Mouse (Mus musculus) midbrain, postnatal 0 days (tissue): ENCODE data around the gene Vmn1r13. TPM values are rescaled to one million over a fixed set of nuclear protein-coding genes. Genes with fewer than 3 reads are reported as not detected.
"Not testable (repeated sequence)": the region's sequence is repeated elsewhere in the genome, so short reads cannot be mapped to it uniquely, and the experiment has no call there.

Source experiments
- ATAC-seq: fragments of 200-750 bp; cut with Nextera tagmentation; 2 replicates; pipeline ENCODE4 v1.8.0; 2017; ENCODE audit warnings: moderate number of reproducible peaks, mild to moderate bottlenecking, moderate TSS enrichment, moderate library complexity; ENCODE audit not compliant: low FRiP score
- DNase-seq: peaks from one replicate; pipeline ENCODE4 v3.0.0-alpha.2; 2015; ENCODE audit warnings: low spot score
- H3K27ac ChIP-seq: fragments of 300-500 bp; sonication (generic); 2 replicates; pipeline ENCODE4 v1.5.1; 2014; ENCODE audit warnings: low read depth, mild to moderate bottlenecking, low read length, mixed read lengths
- H3K27me3 ChIP-seq: fragments of 300-500 bp; sonication (generic); 2 replicates; pipeline ENCODE4 v1.6.1; 2014; ENCODE audit warnings: low read length, control low read depth, mixed read lengths; ENCODE audit not compliant: insufficient read depth
- H3K36me3 ChIP-seq: fragments of 300-500 bp; sonication (generic); 2 replicates; pipeline ENCODE4 v1.6.1; 2014; ENCODE audit warnings: low read length, control low read depth, mixed read lengths; ENCODE audit not compliant: insufficient read depth
- H3K4me1 ChIP-seq: fragments of 300-500 bp; sonication (generic); 2 replicates; pipeline ENCODE4 v1.6.1; 2014; ENCODE audit warnings: mild to moderate bottlenecking, control low read depth, antibody characterized with exemption, low read length, mixed read lengths; ENCODE audit not compliant: insufficient read depth
- H3K4me2 ChIP-seq: fragments of 300-500 bp; sonication (generic); 2 replicates; pipeline ENCODE4 v1.6.1; 2014; ENCODE audit warnings: low read depth, mild to moderate bottlenecking, low read length, mixed read lengths; ENCODE audit not compliant: poor library complexity, severe bottlenecking
- H3K4me3 ChIP-seq: fragments of 300-500 bp; sonication (generic); 2 replicates; pipeline ENCODE4 v1.5.1; 2014; ENCODE audit warnings: low read depth, mild to moderate bottlenecking, low read length, moderate library complexity
- H3K9ac ChIP-seq: fragments of 300-500 bp; sonication (generic); replicated peaks from 2 replicates; pipeline ENCODE4 v1.6.1; 2014; ENCODE audit warnings: mild to moderate bottlenecking, low read length, moderate library complexity, mixed read lengths; ENCODE audit not compliant: poor library complexity, severe bottlenecking
- H3K9me3 ChIP-seq: fragments of 300-500 bp; sonication (generic); 2 replicates; pipeline ENCODE4 v1.6.1; 2016; ENCODE audit warnings: low read length, control low read depth
- CTCF ChIP-seq: IDR thresholded peaks from 2 replicates; pipeline ENCODE4 v1.5.1; 2016; ENCODE audit warnings: antibody characterized with exemption, mild to moderate bottlenecking
- WGBS: fragments of 180-500 bp; shearing (Covaris S2); extraction: QIAGEN DNeasy Blood & Tissue Kit; methylation state at CpG from one replicate; pipeline ENCODE4 v1.1.7; 2014; 5-methylcytosine and 5-hydroxymethylcytosine counted together
- polyA plus RNA-seq: library from polyadenylated mRNA; unstranded; fragments of >200 nt; fragmentation: Nextera tagmentation; extraction: Ambion mirVana; gene quantifications from 2 replicates; pipeline ENCODE4 v1.2.1, GENCODE M21; 2015
- total RNA-seq: library from RNA; depleted of rRNA; stranded (reverse); fragments of >200 nt; gene quantifications from 2 replicates; pipeline ENCODE4 v1.2.3, GENCODE M21; 2014; rRNA removed

The Vmn1r13 gene
- total RNA-seq, result not detected in 2 replicates
- polyA plus RNA-seq, result not detected in 2 replicates

DNA sequence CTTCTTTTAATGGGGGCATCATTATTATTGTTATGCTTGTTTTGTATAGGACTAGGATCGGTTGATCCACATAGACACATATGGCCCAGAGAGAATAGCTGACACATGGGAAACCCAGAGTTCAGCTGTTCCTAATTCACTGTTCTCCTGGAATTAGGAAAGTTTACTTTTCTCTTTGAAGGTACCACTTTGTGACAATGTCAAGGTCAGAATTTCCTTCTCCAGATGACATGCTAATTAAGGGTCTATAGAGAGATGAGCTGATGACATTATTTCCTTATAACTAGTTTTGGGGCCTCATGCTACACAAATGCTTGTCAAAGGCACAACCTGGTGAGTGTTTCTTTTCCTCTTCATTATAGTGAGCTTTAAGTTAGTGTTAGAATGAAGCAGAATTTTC, at the start of gene Vmn1r13:
Gene Vmn1r13, plus strand, starts transcription at position 301 of the 400 bp plus-strand sequence.
- not testable (repeated sequence) for H3K9ac ChIP-seq, H3K27me3 ChIP-seq, H3K27ac ChIP-seq, ATAC-seq, H3K4me2 ChIP-seq, DNase-seq, H3K9me3 ChIP-seq, H3K4me3 ChIP-seq, H3K4me1 ChIP-seq, H3K36me3 ChIP-seq
- WGBS, result 89% methylated on average over 1 of the region's 1 CpGs

DNA sequence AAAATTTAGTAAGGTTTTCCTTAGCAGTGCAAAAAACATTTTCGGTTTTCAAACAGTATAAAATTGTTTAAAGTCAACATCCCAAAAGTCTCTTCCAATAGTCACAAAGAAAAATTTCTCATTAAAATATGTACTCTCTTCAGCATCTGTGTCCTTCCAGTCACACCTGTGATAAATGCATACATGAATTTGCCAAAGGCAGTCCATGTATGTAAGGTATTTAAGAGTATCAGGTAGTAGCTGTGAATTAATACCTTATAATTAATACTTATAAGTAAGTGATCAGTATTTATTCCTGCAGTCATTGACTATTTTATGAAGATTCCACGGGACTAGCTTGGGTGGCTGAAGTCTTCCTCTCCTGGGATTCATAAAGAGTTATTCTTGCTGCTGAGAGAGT, 46.5 kb upstream of the Vmn1r13 start, which contains the start of gene Vmn1r12:
Gene Vmn1r12, plus strand, starts transcription at position 301 of the 400 bp plus-strand sequence.
- WGBS, result 87% methylated on average over 2 of the region's 2 CpGs

DNA sequence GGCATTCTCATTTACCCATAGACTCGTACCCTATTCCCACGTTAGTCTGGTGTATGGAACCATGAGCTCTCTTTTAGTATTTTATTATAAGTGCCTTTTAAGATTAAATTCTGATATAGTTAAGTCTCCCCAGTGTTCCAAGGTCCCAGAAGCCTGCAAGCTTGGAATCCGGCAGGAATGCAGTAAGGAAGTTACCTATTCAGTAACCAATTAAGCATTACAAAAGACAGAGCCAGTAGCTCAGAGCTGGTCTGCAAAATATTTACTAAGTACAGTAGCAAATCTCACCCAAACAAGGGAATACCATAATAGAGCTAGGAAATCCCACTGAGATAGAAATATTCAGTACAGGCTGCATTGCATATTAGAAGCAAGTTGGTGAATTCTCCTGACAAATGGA, 13.1 kb upstream of the Vmn1r13 start:
- not testable (repeated sequence) for ATAC-seq, H3K4me3 ChIP-seq, H3K9ac ChIP-seq, H3K27ac ChIP-seq, H3K27me3 ChIP-seq, H3K4me2 ChIP-seq, H3K4me1 ChIP-seq, H3K36me3 ChIP-seq, H3K9me3 ChIP-seq, DNase-seq
- 61% methylated on average over 3 of the region's 3 CpGs for WGBS

More for the DNA sequence above, 46.5 kb upstream of the Vmn1r13 start, which contains the start of gene Vmn1r12:
- H3K4me2 ChIP-seq, result no peak within 1 kb of the TSS
- H3K27ac ChIP-seq, result no peak within 1 kb of the TSS
- ATAC-seq (no peak), DNase-seq (no peak)
- H3K9me3 ChIP-seq, result no peaks in the 10 kb centered on the region
- no peak for TF ChIP-seq CTCF
- no peak within 1 kb of the TSS for H3K9ac ChIP-seq
- no peaks in the 10 kb centered on the region for H3K4me1 ChIP-seq
- no peaks in the 10 kb centered on the region for H3K27me3 ChIP-seq
- no peak within 1 kb of the TSS for H3K4me3 ChIP-seq
- no peaks in the 10 kb centered on the region for H3K36me3 ChIP-seq

DNA sequence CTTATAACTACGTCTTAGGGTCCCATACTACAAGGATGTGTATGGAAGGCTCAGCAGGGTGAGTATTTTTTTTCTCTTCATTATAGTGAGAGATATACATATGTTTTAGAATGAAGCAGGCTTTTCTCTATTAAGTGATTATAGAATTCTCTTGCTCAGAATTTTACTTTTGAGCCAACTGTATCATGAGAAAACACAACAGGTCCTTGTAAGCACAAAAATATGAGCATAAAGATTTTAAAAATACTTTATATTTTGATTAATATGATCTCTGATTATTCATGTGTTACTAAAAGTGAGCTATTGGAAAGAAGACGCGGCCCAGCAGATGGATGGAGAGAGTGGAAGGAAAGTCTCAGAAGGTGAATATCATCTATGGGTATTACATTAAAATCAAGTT, 28.3 kb downstream of the Vmn1r13 start, which contains the start of gene Vmn1r14:
Gene Vmn1r14, plus strand, starts transcription at position 301 of the 400 bp plus-strand sequence.
- 94% methylated on average over 3 of the region's 3 CpGs for WGBS
- no peaks in the 10 kb centered on the region for H3K9me3 ChIP-seq
- H3K4me2 ChIP-seq, result no peak within 1 kb of the TSS
- no peak within 1 kb of the TSS for H3K4me3 ChIP-seq
- DNase-seq (no peak), ATAC-seq (no peak)
- no peak within 1 kb of the TSS for H3K9ac ChIP-seq
- H3K36me3 ChIP-seq, result no peaks in the 10 kb centered on the region
- no peak for TF ChIP-seq CTCF
- H3K27ac ChIP-seq, result no peak within 1 kb of the TSS
- no peaks in the 10 kb centered on the region for H3K4me1 ChIP-seq
- no peaks in the 10 kb centered on the region for H3K27me3 ChIP-seq

DNA sequence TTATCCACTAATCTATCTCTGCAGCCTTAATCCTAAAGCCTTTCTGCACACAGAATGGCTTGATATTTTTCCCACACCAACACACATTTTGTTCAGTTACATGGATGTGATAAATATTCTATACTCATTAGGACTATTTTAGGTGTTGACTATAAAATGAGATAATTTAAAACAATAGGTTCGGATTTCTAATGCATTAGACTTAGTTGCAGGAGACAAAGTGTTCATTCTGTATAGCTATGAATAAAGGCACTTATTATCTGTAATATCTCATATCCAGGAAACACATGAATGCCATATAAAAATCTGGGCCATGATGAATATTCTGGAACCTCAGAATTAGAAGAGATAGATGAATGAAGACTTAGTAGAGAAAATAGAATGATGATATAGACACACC, 54.6 kb downstream of the Vmn1r13 start, which contains the start of gene Vmn1r15:
Gene Vmn1r15, plus strand, starts transcription at position 301 of the 400 bp plus-strand sequence.
- no peaks in the 10 kb centered on the region for H3K9me3 ChIP-seq
- no peak within 1 kb of the TSS for H3K9ac ChIP-seq
- H3K36me3 ChIP-seq, result no peaks in the 10 kb centered on the region
- H3K4me1 ChIP-seq, result no peaks in the 10 kb centered on the region
- H3K4me3 ChIP-seq, result no peak within 1 kb of the TSS
- TF ChIP-seq CTCF, result no peak
- 84% methylated on average over 1 of the region's 1 CpGs for WGBS
- no peak within 1 kb of the TSS for H3K27ac ChIP-seq
- H3K27me3 ChIP-seq, result no peaks in the 10 kb centered on the region
- ATAC-seq (no peak), DNase-seq (no peak)
- no peak within 1 kb of the TSS for H3K4me2 ChIP-seq

DNA sequence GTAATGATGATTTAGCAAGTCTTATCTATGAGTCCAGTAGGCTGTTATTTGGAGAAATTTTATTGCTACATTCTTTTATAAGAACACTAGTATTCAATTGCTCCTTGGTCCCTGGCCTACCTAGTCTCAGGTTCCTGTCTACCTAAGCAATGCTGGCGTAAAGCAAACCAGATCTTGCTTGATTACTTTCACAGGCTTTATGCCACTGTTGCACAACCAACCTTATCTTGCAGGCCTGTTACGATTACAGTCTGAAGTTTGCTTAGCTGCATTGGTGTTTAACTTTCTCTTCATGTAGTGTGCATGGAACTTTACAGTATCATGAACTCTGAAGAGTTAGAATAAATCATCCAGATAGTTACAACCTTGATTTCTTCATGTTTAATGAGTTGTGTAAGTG, 57.9 kb downstream of the Vmn1r13 start:
- no peak overlapping the region for H3K4me3 ChIP-seq
- no peaks in the 10 kb centered on the region for H3K4me1 ChIP-seq
- H3K9ac ChIP-seq, result no peak overlapping the region
- no peak overlapping the region for H3K27ac ChIP-seq
- H3K27me3 ChIP-seq, result no peaks in the 10 kb centered on the region
- DNase-seq (no peak), ATAC-seq (no peak)
- TF ChIP-seq CTCF, result no peak
- no peaks in the 10 kb centered on the region for H3K36me3 ChIP-seq
- H3K4me2 ChIP-seq, result no peak overlapping the region
- 96% methylated on average over 2 of the region's 2 CpGs for WGBS
- H3K9me3 ChIP-seq, result no peaks in the 10 kb centered on the region

Other genes with a start within 250 kb of the Vmn1r13 start
- gene Vmn1r5, start 233.0 kb upstream of the Vmn1r13 start, total RNA-seq, result not detected in 2 replicates
- not detected in 2 replicates for gene Vmn1r5, start 233.0 kb upstream of the Vmn1r13 start, polyA plus RNA-seq
- not detected in 2 replicates for gene Vmn1r6, start 206.0 kb upstream of the Vmn1r13 start, total RNA-seq
- gene Vmn1r6, start 206.0 kb upstream of the Vmn1r13 start, polyA plus RNA-seq, result not detected in 2 replicates
- not detected in 2 replicates for gene Vmn1r7, start 178.0 kb upstream of the Vmn1r13 start, total RNA-seq
- gene Vmn1r7, start 178.0 kb upstream of the Vmn1r13 start, polyA plus RNA-seq, result not detected in 2 replicates
- not detected in 2 replicates for gene Vmn1r8, start 171.0 kb upstream of the Vmn1r13 start, total RNA-seq
- gene Vmn1r8, start 171.0 kb upstream of the Vmn1r13 start, polyA plus RNA-seq, result not detected in 2 replicates
- gene Vmn1r9, start 136.5 kb upstream of the Vmn1r13 start, total RNA-seq, result not detected in 2 replicates
- gene Vmn1r9, start 136.5 kb upstream of the Vmn1r13 start, polyA plus RNA-seq, result not detected in 2 replicates
- not detected in 2 replicates for gene Vmn1r10, start 93.8 kb upstream of the Vmn1r13 start, total RNA-seq
- gene Vmn1r10, start 93.8 kb upstream of the Vmn1r13 start, polyA plus RNA-seq, result not detected in 2 replicates
- not detected in 2 replicates for gene Vmn1r11, start 69.8 kb upstream of the Vmn1r13 start, total RNA-seq
- gene Vmn1r11, start 69.8 kb upstream of the Vmn1r13 start, polyA plus RNA-seq, result not detected in 2 replicates
- not detected in 2 replicates for gene Vmn1r12, start 46.4 kb upstream of the Vmn1r13 start, total RNA-seq
- not detected in 2 replicates for gene Vmn1r12, start 46.4 kb upstream of the Vmn1r13 start, polyA plus RNA-seq
- not detected in 2 replicates for gene Vmn1r14, start 28.4 kb downstream of the Vmn1r13 start, total RNA-seq
- gene Vmn1r14, start 28.4 kb downstream of the Vmn1r13 start, polyA plus RNA-seq, result not detected in 2 replicates
- not detected in 2 replicates for gene Vmn1r15, start 54.7 kb downstream of the Vmn1r13 start, total RNA-seq
- gene Vmn1r15, start 54.7 kb downstream of the Vmn1r13 start, polyA plus RNA-seq, result not detected in 2 replicates
- not detected in 2 replicates for gene Vmn1r16, start 126.2 kb downstream of the Vmn1r13 start, total RNA-seq
- gene Vmn1r16, start 126.2 kb downstream of the Vmn1r13 start, polyA plus RNA-seq, result not detected in 2 replicates
- gene Vmn1r17, start 160.4 kb downstream of the Vmn1r13 start, total RNA-seq, result not detected in 2 replicates
- not detected in 2 replicates for gene Vmn1r17, start 160.4 kb downstream of the Vmn1r13 start, polyA plus RNA-seq
- gene Vmn1r18, start 192.5 kb downstream of the Vmn1r13 start, total RNA-seq, result not detected in 2 replicates
- not detected in 2 replicates for gene Vmn1r18, start 192.5 kb downstream of the Vmn1r13 start, polyA plus RNA-seq
- not detected in 2 replicates for gene Vmn1r19, start 200.5 kb downstream of the Vmn1r13 start, total RNA-seq
- gene Vmn1r19, start 200.5 kb downstream of the Vmn1r13 start, polyA plus RNA-seq, result not detected in 2 replicates
- not detected in 2 replicates for gene Vmn1r20, start 225.6 kb downstream of the Vmn1r13 start, total RNA-seq
- gene Vmn1r20, start 225.6 kb downstream of the Vmn1r13 start, polyA plus RNA-seq, result not detected in 2 replicates